Mouse (Mus musculus): ENCODE measurements around the gene Mylk3. TPM values are rescaled to one million over a fixed set of nuclear protein-coding genes. Genes with fewer than 3 reads are reported as not detected.

The Mylk3 gene
- polyA plus RNA-seq (2017; shearing (Covaris generic)): 1 to 10 TPM in 1 of 2 experiments, under 1 TPM in 1; 0.21 to 1.2 TPM

DNA sequence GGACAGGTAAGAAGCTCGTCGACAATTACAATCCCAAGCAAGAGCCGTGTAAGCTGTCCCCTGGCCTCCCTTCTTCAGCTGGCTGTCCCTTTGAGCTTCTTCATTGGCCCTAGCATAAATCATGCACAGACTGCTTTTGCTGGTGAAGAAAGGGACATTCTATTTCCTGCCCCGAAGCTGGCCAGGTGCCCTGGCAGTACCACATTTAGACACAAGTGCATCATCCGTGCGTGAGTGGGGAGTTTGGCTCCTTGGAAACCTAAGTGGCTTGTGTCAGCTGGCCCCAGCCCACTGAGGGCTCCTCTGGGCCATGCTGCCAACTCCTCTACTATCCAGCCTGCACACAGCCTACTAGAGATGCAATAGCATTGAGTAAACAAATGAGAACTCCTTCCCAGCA lies at the start of gene Mylk3:
Gene Mylk3 (minus strand): TSS at position 141 of the 400 bp plus-strand sequence.

DNA sequence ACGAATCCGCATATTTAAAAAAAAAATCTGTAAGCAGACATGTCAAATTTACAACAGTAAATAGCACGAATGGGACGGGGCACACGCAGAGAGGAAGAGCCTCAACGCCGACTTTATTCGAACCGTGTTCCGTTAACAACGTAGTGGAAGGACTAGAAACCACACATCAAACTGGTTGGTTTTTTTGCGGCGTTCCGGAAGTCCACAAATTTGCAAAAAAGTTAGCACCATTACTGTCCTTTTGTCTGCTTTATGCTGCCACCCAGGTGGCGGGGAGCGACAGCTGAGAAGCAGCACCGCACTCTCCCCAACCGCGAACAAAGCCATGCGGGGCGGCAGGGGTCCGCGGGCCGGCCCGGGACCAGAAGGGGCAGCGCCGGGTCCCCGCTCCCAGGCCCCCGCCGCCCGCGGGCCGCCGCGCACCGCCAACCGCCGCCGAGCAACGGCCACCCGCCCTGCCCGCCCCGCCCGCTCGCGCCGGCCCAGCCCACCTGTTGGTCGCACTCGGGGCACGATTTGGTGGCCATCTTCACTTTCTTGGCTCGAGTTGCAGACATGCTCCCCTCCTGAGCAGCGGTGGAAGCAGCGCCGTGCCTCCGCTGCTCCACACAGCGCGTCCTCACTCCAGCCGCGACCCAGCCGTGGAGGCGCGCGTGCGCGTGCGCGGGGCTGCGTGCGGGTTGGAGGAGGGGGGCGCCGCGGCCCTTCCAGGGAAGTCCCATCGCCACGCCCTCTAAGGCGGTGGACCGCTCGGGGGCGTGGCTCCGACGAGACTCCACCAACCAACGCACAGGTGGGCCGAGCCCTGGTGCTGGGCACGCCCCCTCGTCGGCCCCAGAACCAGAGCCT lies 46.2 kb upstream of the Mylk3 start, which contains the start of gene 4921524J17Rik:
Gene 4921524J17Rik (minus strand): TSS at position 666 of the 849 bp plus-strand sequence.

DNA sequence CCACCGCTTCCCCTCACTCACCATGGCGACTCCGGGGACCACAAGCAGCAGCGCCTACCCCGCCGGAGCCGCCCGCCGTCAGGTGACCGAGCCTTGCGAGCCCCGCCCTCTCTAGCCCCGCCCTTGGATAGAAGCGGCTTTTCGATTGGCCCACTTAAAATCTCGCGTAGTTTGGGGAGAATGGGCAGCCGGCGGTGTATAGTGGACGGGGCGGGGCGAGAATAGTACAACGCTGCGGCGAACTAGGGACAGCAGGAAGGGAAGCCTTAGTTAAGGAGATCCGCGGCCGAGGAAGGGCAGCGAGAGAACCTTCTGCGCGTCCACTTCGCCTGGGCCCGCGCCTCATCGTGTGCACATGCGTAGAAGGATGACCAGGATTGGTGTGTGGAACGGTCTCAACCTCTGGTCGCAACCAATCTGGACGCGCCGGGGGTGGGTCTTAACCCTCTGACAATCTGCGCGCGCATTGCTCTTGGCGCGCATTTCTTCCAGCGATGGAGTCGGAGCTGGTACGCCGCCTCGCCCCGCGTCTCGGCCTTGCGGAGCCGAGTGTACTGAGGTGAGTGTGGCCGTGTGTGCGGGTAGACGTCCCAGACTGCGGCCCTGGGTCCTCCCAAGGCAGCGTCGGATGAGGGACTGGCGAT lies 86.6 kb downstream of the Mylk3 start, which contains the start of the genes Orc6 and Vps35:
Gene Orc6 (plus strand): TSS at position 199 of the 644 bp plus-strand sequence.
Gene Vps35 (minus strand): TSS at position 369 of the 644 bp plus-strand sequence.

Other genes with a start within 250 kb of the Mylk3 start
- gene Cks1brt, start 234.4 kb downstream of the Mylk3 start, polyA plus RNA-seq (2017; shearing (Covaris generic)): under 1 TPM; 0.10 to 0.28 TPM
- under 1 TPM in 1 of 2 experiments, not detected in 1; 0.37 TPM for gene Olfr371, start 160.4 kb downstream of the Mylk3 start, polyA plus RNA-seq (2017; shearing (Covaris generic))
- gene Orc6, start 86.7 kb downstream of the Mylk3 start, polyA plus RNA-seq (2017; shearing (Covaris generic)): 10 to 100 TPM; 25.2 to 38.3 TPM
- gene Vps35, start 86.5 kb downstream of the Mylk3 start, polyA plus RNA-seq (2017; shearing (Covaris generic)): 10 to 100 TPM; 84.6 to 92.6 TPM
- gene 4921524J17Rik, start 46.5 kb upstream of the Mylk3 start, polyA plus RNA-seq (2017; shearing (Covaris generic)): 10 to 100 TPM; 46.2 to 47.0 TPM
- gene Gpt2, start 106.2 kb upstream of the Mylk3 start, polyA plus RNA-seq (2017; shearing (Covaris generic)): 1 to 10 TPM; 1.3 to 6.7 TPM
- 100 to 1,000 TPM; 229 to 232 TPM for gene Dnaja2, start 169.0 kb upstream of the Mylk3 start, polyA plus RNA-seq (2017; shearing (Covaris generic))

Measured in activated CD4-positive, CD25-positive, alpha-beta regulatory T cell (primary cell).